Mouse (Mus musculus): ENCODE measurements around the gene Aagab.
A peak's percentile ranks its signal among the peaks of the same experiment; 100 is the strongest.

Gene Aagab

DNA sequence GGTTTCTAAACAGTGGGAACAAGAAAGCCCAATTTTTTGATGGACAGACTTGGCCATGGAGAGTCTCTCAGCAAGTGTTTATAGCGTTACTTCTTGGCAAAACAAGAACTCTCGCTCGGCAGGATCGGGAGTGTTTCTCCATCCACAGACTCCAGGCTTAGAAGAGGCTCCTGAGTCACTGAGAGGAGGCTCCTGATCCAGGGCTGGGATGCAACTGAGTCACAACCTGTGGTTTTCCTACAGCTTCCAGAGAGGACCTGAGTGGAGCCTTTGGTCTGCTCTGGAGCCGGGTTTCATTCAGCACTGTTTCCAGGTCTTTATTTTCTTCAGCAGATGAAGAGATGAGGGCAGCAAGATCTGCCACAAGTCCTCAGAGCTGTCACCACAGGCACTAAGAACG is 5.5 kb downstream of the Aagab start:
- no peak for DNase-seq

DNA sequence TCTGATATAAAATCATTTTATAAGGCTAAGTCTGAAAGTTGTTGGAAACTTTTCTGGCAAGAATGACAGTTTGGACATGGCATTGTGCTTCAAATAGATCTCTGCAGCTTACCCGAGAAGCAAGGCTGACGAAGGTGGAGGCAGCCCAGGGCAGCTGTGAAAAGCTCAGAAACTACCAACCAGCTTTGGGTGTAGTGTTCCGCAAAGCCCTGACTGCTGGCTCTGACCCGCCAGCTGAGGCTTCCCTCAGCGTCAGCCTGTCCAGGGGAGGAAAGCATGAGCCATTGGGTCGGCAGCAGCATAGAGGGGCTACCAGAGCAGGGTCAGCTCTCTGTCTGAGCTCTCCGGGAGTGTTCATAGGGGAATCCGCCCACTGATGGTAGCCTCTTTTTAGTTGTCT is 6.8 kb downstream of the Aagab start:
- no peak for DNase-seq

DNA sequence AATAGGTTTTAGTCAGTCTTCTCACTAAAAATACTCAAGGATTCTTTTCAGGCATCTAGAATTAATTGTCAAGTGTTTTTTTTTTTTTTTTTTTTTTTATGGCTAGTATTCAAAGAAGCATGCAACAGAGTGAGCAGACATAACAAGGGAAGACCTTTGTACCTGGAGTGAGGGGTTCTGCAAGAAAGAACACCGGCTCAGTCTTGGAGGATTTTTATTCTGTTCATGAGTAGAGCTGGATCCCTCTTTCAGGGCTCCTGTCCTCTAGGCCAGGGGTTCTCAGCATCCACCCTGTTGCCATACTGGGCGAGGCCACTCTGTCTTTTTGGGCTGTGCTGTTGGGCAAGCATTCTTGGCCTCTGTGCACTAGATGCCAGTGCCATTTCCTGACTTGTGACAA is 7.3 kb downstream of the Aagab start:
- no peak for DNase-seq

DNA sequence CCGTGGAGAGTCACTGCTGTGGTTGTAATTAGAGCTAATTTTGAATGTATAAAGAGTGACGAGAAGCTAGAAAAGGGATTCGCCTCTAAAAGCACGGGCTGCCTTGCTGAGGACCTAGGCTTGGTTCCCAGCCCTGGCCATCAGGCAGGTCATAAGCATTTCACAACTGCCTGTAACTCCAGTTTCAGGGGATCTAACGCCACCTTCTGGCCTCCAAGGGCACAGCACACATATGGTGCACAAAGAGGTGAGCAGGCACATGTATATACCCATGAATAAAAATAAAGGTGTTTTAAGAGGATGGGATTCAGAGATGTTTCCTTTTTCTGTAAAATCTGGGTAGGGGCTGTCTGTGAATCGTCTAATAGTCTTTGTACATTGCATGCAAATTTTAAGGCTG is 7.8 kb downstream of the Aagab start:
- no peak for DNase-seq

DNA sequence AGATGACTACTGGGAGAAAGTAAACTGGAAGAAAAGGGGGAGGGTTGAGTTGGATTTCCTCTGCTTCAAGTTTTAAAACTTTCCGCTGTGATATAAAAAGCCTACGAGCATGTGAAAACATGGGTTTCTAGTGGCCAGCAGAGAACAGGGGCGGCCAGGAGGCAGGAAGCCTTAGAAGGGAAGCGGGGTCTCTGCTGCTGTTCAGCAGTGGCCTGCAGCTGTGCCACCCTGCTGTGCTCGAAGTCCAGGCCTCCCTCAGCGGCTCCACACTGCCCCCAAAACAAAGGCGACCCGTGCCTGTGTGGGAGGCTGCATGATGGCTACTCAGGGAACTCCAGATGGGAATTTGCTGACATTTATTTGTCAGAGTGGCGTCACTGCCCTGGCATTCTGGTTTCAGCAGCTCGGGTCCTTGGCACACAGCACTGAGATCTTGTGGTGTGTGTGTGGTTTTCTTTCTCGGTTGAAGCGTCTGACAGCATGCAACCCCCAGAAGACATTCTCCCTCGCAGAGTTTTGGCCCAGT is 8.4 kb downstream of the Aagab start:
- DNase-seq = no peak

DNA sequence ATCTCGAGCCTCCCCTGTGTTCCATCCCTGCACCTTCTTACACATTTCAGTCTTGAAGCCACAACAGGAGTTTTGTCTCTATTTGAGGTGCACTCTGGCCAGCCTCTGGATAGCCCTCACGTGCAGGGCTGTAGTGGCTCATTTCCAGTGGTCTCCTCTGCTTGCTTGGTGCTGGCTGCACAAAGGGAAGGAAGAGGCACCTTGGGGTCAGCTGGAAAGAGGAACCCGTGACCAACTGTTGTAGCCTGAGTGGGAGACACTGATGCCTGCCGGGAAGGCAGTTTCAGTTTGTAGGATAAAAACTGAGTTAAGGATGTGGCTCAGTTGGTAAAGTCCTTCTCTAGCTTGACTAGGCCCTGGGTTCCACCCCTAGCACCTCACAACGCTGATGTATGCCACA is 9.5 kb downstream of the Aagab start:
- DNase-seq = peak; percentile 23

DNA sequence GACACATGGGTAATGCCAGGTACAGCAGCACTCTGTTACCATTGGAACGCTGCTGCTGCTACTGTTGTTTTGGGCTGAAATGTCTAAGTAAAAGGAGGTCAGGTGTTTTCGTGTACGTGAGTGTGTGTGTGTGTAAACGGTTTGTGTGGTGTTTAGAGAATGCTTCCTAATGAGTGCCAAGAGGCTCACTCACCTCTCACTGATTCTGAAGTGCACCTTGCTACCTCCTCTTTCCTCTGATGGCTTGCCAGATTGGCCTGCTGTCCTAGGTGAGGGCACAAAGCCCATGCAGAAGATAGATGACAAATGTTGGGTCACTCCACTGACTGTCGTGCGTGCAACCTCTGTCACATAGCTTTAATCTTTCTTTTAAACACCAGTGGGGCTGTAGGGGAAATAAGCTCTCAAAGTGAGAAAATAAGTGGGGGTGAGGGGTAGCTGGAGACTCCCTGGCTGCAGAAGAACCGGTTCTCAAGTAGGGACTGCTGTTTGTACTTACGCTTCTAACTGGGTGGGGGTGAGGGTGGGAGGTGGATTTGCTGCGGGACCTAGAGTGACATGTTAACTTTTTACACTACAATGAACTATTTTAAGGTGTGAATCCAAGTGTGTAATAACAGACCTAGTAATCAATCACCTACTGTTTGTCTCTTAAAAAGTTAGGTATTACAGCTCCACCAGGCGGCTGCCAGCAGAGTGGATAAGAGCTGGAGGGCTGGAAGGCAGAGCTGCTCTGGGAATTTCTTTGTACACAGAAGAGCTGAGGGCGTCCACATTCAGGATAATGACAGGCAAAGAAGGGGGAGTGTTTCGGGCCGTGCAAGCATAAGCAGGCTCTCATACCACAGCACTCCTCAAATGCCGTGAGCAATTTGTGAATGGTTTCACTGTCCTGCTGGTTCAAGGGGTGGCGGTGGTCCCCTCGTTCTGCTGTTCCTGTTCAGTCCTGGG is 10.4 kb downstream of the Aagab start:
- no peak for DNase-seq

DNA sequence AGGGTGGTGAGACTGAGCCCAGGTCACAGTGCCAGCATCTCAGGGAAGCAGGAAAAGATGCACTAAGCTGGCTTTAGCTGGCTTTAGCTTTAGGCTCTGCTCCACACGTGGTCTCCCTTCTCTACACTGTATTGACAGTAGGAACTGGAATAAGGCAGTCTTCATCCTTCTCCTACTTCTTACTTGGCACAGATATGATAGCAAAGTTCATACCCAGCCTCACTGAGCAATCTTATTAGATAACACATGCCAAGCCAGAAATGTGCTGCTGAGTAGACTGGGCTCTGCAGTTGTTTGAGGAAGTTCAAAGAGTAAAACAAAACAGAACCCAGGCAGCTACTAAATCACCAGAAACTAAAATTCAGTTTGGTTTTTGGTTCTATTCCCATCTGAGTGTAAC is 11.1 kb downstream of the Aagab start:
- no peak for DNase-seq

DNA sequence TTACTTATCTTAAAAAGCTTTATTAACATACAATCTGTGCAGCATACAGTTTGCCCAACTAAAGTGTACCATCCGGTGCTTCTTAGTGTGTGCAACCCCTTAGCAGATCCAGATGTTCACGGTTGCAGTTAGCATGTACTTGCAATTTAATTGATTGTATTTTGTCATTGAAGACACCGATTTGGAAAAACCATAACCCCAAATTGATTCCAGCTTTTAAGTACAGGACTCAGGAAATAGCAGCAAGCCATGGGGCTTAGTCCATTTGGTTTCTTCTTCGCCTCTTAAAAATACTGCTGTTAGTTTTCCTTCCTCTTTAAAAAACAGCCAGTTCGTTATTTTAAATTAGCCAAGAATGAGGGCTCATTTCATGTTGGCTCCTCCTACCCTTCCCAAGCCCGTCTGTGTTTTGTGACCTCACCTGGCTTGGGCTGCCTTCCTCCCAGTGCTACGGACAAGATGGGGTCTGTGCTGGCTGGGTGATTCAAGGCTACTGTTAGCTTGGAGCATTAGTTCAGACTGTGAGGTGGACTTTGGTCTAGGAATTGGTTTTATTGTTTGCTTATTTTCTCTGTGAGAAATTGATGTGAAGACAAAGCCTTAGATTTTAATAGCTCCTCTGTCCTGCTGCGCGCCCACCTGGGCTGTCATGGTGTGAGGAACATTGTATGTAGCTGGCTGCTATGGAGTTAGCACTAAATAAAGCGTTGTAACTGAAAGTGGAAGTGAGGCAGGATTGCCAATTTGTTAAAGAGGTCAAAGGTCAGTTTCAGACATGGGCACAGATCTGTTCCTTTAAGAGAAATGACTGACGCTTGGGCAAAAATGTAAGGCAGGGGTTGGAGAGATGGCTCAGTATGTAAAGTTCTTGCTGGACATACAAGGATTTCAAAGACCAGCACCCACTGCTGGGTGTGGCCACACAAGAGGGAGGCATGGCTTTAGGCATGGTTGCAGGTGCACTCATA is 11.8 kb downstream of the Aagab start:
- no peak for DNase-seq

DNA sequence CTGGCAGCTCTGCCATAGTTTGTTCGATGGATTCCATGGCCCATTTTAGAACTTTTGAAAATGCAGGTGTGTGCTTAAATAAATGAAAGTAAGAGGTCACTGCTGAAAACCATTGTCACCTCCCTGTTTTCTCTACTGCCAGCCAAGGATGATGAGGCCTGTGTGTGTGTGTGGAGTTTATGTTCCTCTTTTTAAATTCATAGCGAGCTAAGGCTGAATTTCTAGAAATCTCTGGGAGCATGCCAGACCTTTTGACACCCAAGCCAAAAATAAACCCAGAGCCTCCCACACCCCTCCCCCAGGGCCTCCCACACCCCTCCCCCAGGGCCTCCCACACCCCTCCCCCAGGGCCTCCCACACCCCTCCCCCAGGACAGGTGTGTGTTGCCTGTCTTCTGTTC is 15.5 kb downstream of the Aagab start:
- no peak for DNase-seq

DNA sequence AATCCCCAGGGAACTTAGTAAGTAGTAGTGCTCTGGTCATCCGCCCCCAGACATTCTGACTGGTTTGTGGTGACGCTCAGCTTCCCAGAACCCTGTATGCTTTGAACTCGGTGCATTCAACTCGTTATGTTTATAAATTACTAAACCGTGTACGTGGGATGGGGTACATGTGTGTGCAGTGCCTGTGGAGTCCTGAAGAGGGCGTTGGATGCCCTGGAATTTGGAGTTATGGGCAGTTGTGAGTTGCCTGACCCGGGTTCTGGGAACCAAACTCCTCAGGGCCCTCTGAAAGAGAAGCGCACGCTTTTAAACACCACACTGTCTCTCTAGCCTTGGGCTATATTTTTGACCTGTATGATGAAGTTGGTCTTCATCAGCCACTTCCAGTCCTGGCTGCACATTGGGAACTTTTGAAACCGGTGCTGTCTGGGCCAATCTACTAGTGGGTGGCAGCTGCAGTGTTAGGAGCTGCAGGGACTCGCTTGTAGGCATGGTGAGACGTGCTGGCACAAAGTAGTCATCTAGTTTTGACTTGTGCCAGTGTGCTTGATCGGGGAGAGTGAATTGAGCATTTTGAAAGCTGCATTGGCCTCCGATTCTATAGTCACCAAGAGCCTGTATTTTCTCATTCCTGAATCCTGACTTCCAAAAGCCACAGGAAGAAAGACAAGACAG is 21.6 kb downstream of the Aagab start:
- DNase-seq = no peak

DNA sequence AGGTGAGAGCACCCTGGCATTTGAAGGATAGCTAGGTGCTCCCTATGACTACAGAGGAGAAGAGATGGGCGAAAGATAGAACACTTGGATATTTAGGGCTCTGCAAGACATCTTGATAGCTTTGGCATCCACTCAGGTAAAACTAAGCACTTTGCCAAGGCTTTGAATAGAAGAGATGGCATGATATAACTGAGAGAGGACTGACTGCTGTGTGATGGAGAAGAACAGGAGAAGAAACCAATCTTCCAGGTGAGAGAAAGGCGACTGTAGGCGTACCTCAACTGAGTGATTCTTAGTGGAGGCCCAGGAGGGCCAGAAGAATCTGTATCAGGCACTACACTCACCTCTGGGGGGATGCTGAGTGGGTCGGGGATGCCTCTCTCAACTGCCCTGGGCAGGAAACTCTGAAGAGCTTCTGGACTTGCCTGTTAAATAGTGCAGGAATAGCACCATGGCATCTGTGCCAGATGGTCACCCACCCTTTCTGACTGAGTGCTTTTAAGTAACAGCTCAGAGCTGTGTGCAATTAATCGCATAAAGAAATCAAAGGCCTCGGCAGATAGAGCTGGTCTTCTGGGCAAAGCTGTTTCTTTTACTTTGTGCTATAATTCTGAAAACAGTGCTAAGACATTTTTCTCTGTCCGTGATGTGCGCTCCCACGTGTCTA is 22.8 kb downstream of the Aagab start:
- DNase-seq = no peak

DNA sequence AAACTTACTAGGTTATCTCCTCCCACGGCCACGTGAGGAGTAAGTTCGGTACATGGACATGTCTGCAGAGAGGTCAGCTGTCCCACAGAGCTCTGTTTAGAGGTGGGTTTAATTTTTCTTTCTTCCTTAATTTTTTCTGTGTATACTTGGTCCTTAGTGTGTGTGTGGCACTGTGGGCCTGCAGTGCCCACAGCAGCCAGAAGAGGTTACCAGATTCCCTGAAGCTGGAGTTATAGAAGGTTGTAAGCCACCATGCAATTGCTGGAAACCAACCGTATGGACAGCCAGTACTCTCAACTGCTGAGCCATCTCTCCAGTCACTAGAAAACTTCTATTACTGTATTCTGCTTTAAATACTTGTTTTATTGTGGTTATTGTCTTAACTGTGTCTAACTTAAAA is 29.6 kb downstream of the Aagab start:
- DNase-seq = no peak

DNA sequence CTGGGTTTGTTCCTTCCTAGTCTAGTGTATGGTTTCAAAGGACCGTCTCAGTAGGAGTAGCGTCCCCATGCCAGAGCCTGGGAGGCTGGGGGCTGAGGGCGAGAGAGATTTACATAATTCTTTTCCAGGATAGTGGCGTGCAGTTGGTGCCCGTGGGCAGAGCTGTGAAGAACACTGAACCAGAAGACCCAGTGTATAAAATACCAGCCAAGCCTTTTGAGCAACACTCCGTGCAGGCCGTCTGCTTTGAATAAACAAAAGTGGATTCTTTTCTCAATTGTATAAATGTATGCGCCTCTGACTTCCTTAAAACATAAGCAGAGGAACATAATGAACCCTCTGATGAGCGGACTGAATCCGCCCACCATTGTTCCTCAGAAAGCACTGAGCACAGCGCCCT is 30.5 kb downstream of the Aagab start:
- DNase-seq = no peak

DNA sequence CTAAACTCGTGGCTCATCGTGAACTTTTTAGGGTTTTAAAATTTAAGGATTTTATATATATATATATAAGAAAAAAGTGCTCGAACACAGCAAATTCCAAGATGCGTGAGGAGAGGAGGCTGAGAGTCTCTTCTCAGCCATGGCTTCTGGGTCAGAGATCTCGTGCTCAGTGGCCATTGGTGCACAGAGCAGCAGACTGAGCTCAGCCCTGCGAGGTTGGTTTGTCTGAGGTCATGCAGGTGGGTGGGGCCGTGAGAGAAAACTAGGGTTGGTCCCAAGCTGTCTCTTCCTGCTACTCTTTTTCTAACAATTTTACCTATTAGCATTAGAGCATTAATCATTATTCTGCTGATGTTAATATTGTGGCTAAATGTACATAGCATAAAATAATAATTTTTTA is 30.9 kb downstream of the Aagab start:
- DNase-seq = no peak

DNA sequence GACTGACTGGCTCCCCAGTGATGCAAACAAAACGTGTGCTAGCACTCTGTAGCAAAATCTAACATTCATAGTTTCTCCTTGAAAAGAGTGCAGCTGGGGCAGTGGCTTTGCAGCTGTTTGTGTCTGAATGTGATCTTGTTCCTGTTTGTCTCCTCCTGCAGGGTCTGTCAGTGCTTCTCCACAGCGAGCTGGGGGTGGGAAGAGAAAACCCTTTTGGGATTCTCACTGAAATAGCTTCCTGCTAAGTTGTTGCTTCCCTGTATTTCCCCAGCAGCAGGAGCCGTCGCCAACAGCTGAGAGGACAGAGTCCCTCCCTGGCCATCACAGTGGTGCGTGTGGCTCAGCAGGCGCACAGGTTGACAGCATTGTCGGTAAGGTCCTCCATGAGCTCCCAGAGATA is 33.7 kb downstream of the Aagab start:
- no peak for DNase-seq

DNA sequence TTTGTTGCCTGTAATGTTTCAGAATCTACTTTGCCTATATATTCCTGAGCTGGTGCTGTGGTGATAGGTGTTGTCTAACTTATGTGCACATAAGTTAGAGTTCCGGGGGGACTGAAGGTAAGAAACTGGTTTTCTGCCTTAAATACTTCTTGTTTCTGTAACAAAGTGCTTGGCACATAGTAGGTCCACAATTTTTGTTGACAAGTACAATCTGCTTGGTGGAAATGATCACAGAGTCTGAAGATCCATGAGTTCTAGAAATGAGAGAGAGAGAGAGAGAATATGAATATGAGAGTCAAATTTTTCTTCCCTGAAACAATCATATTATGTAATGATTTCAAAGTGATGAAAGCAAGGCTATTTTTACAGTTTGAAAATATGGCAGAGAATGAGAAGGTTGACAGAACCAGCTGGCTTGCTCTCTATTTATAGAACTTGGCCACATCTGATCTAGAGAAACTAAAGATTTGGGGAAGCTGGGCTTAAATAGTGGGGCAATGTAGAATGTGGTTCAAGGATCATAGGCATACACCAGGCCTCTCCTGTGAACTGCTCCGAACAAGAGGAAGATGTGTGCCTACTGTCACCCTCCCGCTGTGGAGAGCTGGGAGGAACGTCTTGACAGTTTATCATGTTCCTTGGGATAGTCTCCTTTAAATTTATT is 39.7 kb downstream of the Aagab start:
- DNase-seq = no peak

DNA sequence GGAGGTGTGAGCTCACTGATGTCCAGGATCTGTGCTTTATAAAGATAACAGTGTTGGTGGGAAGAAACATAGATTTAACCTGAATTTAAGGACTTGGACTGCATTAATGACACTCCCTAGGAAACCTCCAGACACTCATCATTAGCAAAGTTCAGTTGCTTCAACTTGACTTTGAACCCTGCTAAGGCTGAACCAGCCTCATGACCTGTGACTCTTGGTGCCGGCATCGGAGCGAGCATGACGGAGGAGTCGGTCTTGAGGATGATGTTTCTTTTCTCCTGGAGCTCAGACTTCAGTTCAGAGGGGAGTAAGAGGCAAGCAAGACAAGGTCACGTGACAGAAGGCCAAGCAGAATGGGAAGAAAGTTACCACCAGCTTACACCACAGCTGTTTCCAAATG is 41.6 kb downstream of the Aagab start:
- no peak for DNase-seq

DNA sequence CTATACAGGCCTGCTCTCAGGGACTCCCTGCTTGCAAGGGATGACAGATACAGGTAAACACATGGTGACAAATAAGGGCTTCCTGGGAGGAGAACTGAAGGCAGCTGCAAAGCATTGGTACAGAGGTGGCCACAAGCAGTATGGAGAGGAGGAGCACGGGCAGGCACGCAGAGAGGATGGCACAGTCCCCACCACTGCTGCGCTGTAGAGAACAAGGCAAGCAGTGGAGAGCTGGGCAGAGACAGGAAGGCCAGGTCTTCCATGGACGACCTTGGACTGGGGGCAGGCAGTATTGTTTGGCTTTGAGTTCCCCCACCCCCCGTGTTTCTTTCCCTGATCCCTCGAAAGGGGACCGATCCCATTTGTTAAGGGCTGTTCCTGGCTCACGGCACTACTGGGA is 42.6 kb downstream of the Aagab start:
- no peak for DNase-seq

DNA sequence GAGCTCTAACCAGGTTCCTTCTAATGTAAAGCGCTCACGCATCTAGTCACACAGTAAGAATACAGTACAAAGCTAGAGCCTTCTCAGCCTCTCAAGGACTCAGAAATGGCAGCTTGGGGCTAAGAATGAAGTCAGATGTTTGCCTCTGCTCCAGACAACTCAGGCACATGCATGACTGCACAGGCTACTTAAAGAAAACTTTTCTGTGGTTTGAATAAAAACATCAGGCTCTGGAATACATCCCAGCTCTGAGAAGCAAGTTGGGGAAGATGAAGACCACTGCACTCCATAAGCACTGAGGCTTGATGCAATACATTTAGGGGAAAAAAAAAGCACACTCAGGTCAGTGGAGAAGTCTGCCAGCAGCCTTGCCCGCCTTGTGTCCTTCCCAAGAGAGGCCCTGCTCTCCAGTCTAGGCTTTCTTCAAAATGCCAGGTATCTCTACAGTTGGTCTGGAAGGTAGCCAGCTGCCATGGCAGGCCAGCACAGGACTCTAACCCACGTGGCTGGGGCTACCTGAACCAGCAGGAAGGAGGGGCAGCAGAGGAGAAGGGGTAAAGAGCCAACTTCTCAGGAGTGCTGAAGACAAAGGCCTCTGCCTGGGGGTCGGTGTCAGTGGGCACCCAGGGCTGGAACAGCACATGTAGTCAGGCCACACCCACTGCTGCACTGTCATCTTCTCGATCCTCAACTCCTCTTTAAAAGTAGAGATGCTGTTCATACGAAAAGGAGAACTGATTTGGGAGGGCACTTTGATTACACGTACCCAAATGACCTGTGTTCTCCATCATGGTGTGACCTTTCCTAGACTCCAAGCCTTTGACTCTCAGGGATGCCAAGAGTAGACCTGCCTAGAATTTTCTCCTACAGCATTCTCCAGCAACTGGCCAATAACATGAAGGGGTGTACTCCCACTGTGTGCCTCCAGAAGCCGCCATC is 45.4 kb downstream of the Aagab start:
- no peak for DNase-seq

DNA sequence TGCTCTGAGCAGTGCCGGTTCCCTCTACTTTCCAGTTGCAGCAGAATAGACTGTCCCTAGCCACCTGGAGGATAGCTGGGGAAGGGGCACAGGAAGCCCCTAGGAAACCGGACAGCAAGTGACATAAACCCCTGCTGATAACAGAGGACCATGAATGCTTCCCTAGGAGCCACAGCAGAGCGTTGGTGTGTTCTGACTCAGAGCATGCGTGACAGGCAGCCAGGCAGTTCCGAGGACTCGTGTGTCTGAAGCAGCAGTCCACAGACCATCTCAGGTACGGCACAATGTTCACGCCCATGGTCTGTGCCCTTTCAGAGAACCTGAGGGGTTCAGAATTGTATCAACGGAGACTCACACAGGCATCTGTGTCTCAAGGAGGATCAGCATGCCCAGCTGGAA is 46.1 kb downstream of the Aagab start:
- DNase-seq = no peak
